Mouse (Mus musculus) midbrain, postnatal 0 days (tissue): Measurements from ENCODE around the gene Smim22. TPM values are rescaled to one million over a fixed set of nuclear protein-coding genes. Genes with fewer than 3 reads are reported as not detected.

ENCODE experiments used
- ATAC-seq: fragments of 200-750 bp; cut with Nextera tagmentation; 2 replicates; pipeline ENCODE4 v1.8.0; 2017; ENCODE audit warnings: moderate number of reproducible peaks, mild to moderate bottlenecking, moderate TSS enrichment, moderate library complexity; ENCODE audit not compliant: low FRiP score
- DNase-seq: peaks from one replicate; pipeline ENCODE4 v3.0.0-alpha.2; 2015; ENCODE audit warnings: low spot score
- H3K27ac ChIP-seq: fragments of 300-500 bp; sonication (generic); 2 replicates; pipeline ENCODE4 v1.5.1; 2014; ENCODE audit warnings: low read depth, mild to moderate bottlenecking, low read length, mixed read lengths
- H3K27me3 ChIP-seq: fragments of 300-500 bp; sonication (generic); 2 replicates; pipeline ENCODE4 v1.6.1; 2014; ENCODE audit warnings: low read length, control low read depth, mixed read lengths; ENCODE audit not compliant: insufficient read depth
- H3K36me3 ChIP-seq: fragments of 300-500 bp; sonication (generic); 2 replicates; pipeline ENCODE4 v1.6.1; 2014; ENCODE audit warnings: low read length, control low read depth, mixed read lengths; ENCODE audit not compliant: insufficient read depth
- H3K4me1 ChIP-seq: fragments of 300-500 bp; sonication (generic); 2 replicates; pipeline ENCODE4 v1.6.1; 2014; ENCODE audit warnings: mild to moderate bottlenecking, control low read depth, antibody characterized with exemption, low read length, mixed read lengths; ENCODE audit not compliant: insufficient read depth
- H3K4me2 ChIP-seq: fragments of 300-500 bp; sonication (generic); 2 replicates; pipeline ENCODE4 v1.6.1; 2014; ENCODE audit warnings: low read depth, mild to moderate bottlenecking, low read length, mixed read lengths; ENCODE audit not compliant: poor library complexity, severe bottlenecking
- H3K4me3 ChIP-seq: fragments of 300-500 bp; sonication (generic); 2 replicates; pipeline ENCODE4 v1.5.1; 2014; ENCODE audit warnings: low read depth, mild to moderate bottlenecking, low read length, moderate library complexity
- H3K9ac ChIP-seq: fragments of 300-500 bp; sonication (generic); replicated peaks from 2 replicates; pipeline ENCODE4 v1.6.1; 2014; ENCODE audit warnings: mild to moderate bottlenecking, low read length, moderate library complexity, mixed read lengths; ENCODE audit not compliant: poor library complexity, severe bottlenecking
- H3K9me3 ChIP-seq: fragments of 300-500 bp; sonication (generic); 2 replicates; pipeline ENCODE4 v1.6.1; 2016; ENCODE audit warnings: low read length, control low read depth
- CTCF ChIP-seq: IDR thresholded peaks from 2 replicates; pipeline ENCODE4 v1.5.1; 2016; ENCODE audit warnings: antibody characterized with exemption, mild to moderate bottlenecking
- WGBS: fragments of 180-500 bp; shearing (Covaris S2); extraction: QIAGEN DNeasy Blood & Tissue Kit; methylation state at CpG from one replicate; pipeline ENCODE4 v1.1.7; 2014; 5-methylcytosine and 5-hydroxymethylcytosine counted together
- polyA plus RNA-seq: library from polyadenylated mRNA; unstranded; fragments of >200 nt; fragmentation: Nextera tagmentation; extraction: Ambion mirVana; gene quantifications from 2 replicates; pipeline ENCODE4 v1.2.1, GENCODE M21; 2015
- total RNA-seq: library from RNA; depleted of rRNA; stranded (reverse); fragments of >200 nt; gene quantifications from 2 replicates; pipeline ENCODE4 v1.2.3, GENCODE M21; 2014

The Smim22 gene
- total and polyA plus RNA-seq, 2 experiments from 2014 or later: not detected

GRCm38 (mm10) chr16:4997553-4997952 is 9.5 kb upstream of the Smim22 start, which contains the start of gene Sept12:
Gene Sept12 (minus strand): TSS chr16:4997852.
- no peaks in the 10 kb centered on the region for H3K4me1 ChIP-seq
- ATAC-seq (no peak), DNase-seq (no peak)
- no peak within 1 kb of the TSS for H3K9ac ChIP-seq
- no peaks in the 10 kb centered on the region for H3K36me3 ChIP-seq
- no peak for TF ChIP-seq CTCF
- no peaks in the 10 kb centered on the region for H3K27me3 ChIP-seq
- WGBS: 65% methylated on average over 2 of the region's 3 CpGs
- no peak within 1 kb of the TSS for H3K27ac ChIP-seq
- no peaks in the 10 kb centered on the region for H3K9me3 ChIP-seq
- no peak within 1 kb of the TSS for H3K4me3 ChIP-seq
- H3K4me2 ChIP-seq: no peak within 1 kb of the TSS

- no peaks in the 10 kb centered on the region for H3K27me3 ChIP-seq
- no peak overlapping the region for H3K4me2 ChIP-seq
- no peaks in the 10 kb centered on the region for H3K9me3 ChIP-seq
- H3K4me1 ChIP-seq: no peaks in the 10 kb centered on the region
- no peak overlapping the region for H3K9ac ChIP-seq
- ATAC-seq: no peak
- no peak overlapping the region for H3K4me3 ChIP-seq
- DNase-seq: no peak
- no peak overlapping the region for H3K27ac ChIP-seq
- no peaks in the 10 kb centered on the region for H3K36me3 ChIP-seq
- no peak for TF ChIP-seq CTCF
- 75% methylated on average over 1 of the region's 1 CpGs for WGBS
Observed at GRCm38 (mm10) chr16:4998984-4999383, 8.1 kb upstream of the Smim22 start.

- H3K4me3 ChIP-seq: no peak overlapping the region
- H3K9me3 ChIP-seq: no peaks in the 10 kb centered on the region
- WGBS: 65% methylated on average over 3 of the region's 3 CpGs
- no peaks in the 10 kb centered on the region for H3K4me1 ChIP-seq
- no peak overlapping the region for H3K4me2 ChIP-seq
- DNase-seq (no peak), ATAC-seq (no peak)
- no peaks in the 10 kb centered on the region for H3K27me3 ChIP-seq
- no peak overlapping the region for H3K27ac ChIP-seq
- no peak overlapping the region for H3K9ac ChIP-seq
- no peaks in the 10 kb centered on the region for H3K36me3 ChIP-seq
- no peak for TF ChIP-seq CTCF
Observed at GRCm38 (mm10) chr16:5000611-5001010, 6.5 kb upstream of the Smim22 start.

GRCm38 (mm10) chr16:5007492-5007891 is 404 bp downstream of the Smim22 start:
- 0 out of 2 replicates have a peak, but pooled peaks have one; percentile 5 for ATAC-seq
- H3K27me3 ChIP-seq: no peaks in the 10 kb centered on the region
- TF ChIP-seq CTCF: no peak
- H3K4me3 ChIP-seq: no peak overlapping the region
- no peak overlapping the region for H3K9ac ChIP-seq
- H3K9me3 ChIP-seq: no peaks in the 10 kb centered on the region
- H3K36me3 ChIP-seq: peaks cover 5% of the 10 kb centered on the region; the same call in 1 of the 2 replicates
- H3K27ac ChIP-seq: no peak overlapping the region
- 54% methylated on average over 6 of the region's 6 CpGs for WGBS
- peaks cover 4% of the 10 kb centered on the region; the same call in 1 of the 2 replicates for H3K4me1 ChIP-seq
- H3K4me2 ChIP-seq: no peak overlapping the region
- no peak for DNase-seq

DNA sequence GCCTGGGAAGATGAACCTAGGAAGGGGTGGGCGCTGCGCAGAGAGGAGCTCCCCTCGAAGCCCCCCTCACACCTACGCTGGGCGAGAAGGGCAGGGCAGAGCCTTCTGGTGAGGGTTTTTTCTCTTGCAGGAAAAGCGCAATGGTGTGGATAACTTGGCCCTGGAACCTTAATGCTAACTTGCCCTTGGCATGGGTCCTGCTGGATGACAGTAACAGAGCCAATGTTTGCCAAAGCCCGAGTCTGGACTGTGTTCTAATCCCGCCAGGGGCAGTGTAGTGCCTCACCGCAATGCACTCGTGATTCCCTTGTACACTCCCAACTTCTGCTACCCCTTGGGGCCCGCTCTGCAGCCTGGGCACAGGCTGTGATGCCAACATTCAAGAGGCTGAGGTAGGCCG is 988 bp downstream of the Smim22 start:
- WGBS: 86% methylated on average over 12 of the region's 12 CpGs
- no peak overlapping the region for H3K4me3 ChIP-seq
- H3K27me3 ChIP-seq: no peaks in the 10 kb centered on the region
- peaks cover 7% of the 10 kb centered on the region; the same call in 1 of the 2 replicates for H3K4me1 ChIP-seq
- no peak for ATAC-seq
- no peak for TF ChIP-seq CTCF
- no peak overlapping the region for H3K4me2 ChIP-seq
- no peak for DNase-seq
- H3K36me3 ChIP-seq: peaks cover 5% of the 10 kb centered on the region; the same call in 1 of the 2 replicates
- H3K9me3 ChIP-seq: no peaks in the 10 kb centered on the region
- no peak overlapping the region for H3K27ac ChIP-seq
- H3K9ac ChIP-seq: no peak overlapping the region

GRCm38 (mm10) chr16:5010371-5010935 is 3.4 kb downstream of the Smim22 start:
- no peak for ATAC-seq
- H3K27ac ChIP-seq: no peak overlapping the region
- peak; percentile 15 for DNase-seq
- WGBS: 80% methylated on average over 10 of the region's 10 CpGs
- no peaks in the 10 kb centered on the region for H3K9me3 ChIP-seq
- no peak overlapping the region for H3K4me3 ChIP-seq
- no peak for TF ChIP-seq CTCF
- H3K36me3 ChIP-seq: peaks cover 13% of the 10 kb centered on the region
- H3K27me3 ChIP-seq: no peaks in the 10 kb centered on the region
- peaks cover 7% of the 10 kb centered on the region; the same call in 1 of the 2 replicates for H3K4me1 ChIP-seq
- H3K9ac ChIP-seq: no peak overlapping the region
- H3K4me2 ChIP-seq: no peak overlapping the region
